Mouse (Mus musculus): ENCODE results near the gene Etnk1.
"Not testable (repeated sequence)": the region's sequence is repeated elsewhere in the genome, so short reads cannot be mapped to it uniquely, and the experiment has no call there.

Gene Etnk1

DNA sequence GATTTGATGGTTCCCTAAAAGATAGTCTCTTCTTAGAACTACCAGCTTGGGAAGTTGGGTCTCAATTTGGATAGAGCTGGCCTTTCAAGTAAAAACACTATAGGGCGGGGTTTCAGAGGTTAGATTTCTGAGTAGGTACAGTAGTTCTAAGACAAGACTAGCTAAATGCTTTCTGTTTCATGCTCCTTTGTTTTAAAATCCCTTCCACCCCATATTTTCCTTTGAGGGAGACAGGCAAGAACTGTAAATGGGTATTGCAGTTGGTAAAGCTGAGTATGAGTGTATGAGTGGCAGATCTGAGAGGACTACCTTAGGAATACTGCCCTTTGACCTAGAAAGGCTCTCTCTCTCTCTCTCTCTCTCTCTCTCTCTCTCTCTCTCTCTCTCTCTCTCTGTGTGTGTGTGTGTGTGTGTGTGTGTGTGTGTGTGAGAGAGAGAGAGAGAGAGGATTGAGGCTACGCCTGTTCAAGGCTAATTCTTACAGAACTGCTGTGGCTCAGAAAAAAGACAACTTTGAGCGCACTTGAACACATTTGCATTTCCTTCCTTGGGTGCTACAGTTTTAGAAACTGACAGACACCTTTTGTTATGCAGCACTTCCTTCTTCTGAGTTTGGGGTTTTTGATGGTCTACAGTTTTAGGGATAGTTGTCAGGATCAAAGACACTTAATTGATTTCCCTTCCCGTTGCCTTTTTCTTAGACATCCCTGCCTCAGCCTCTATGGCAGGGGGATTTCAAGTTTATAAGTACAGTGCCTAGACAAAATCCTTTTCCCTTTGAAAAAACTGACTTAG is 3.3 kb downstream of the Etnk1 start:
- no peak for DNase-seq (ENCODE audit: low spot score in 2 of 2)

DNA sequence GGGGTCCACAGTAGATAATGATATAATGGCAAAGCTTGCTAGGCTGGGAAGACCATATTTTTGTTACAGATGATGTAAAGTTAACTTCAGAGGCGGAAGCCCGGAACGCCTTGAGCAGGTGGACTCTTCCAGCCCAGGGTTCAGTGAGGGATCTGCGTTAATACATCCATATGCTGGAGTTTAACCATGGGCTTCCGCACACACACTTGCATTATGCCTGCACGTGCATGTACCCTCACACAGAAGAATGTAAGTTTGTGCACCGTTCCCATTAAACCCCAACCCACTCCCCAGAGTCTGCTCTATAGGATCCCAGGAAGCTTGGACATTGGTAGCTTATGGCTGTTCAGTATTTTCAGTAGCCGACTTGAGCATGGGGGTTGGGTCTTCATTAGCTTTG is 4.0 kb downstream of the Etnk1 start:
- no peak for DNase-seq (ENCODE audit: low spot score in 2 of 2)

DNA sequence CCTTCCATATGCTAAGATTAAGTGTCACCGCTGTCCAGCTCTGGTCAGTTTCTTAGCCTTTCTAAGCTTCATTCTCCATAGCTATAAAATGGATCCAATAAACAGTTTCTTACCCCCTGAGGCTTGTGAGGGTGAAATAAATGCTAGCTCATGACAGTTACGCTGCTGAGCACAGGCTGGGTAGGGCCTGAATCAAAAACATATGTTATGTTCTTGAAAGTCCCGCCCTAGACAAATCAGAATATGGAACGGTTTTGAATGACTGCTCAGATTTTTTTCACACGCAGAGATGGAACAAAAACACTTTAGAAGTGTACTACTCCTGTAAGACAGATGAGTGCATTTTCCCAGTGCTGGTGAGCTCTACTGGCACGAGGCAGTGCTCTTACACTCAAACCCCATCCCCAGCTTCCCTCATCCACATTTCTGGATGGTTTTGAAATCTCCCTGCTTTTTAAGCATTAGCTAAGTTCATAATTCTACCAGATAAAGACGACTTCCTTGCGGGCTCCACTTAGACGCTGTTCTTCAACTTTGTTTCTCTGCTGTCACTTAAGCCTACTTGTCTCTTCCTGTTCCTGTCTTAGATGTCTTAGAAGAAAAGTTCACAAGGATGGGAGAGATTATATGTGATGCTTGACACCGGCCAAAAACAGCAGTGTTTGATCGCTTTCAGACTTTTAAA is 4.9 kb downstream of the Etnk1 start:
- DNase-seq (ENCODE audit: low spot score in 2 of 2) = no peak

DNA sequence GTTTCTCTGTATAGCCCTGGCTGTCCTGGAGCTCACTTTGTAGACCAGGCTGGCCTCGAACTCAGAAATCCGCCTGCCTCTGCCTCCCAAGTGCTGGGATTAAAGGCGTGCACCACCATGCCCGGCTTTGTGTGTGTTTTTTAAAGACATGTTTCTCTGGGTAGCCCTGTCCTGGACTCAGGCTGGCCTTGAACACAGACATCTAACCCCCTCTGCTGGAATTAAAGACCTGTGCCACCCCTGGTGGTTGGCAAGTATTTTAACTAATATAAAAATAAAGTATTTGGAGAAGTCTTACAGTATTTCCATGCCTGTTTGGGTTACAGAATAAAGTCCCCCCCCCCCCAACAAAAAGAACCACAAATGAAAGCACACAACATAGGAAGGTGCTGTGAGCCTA is 5.7 kb downstream of the Etnk1 start:
- DNase-seq (ENCODE audit: low spot score in 2 of 2) = not testable (repeated sequence)

DNA sequence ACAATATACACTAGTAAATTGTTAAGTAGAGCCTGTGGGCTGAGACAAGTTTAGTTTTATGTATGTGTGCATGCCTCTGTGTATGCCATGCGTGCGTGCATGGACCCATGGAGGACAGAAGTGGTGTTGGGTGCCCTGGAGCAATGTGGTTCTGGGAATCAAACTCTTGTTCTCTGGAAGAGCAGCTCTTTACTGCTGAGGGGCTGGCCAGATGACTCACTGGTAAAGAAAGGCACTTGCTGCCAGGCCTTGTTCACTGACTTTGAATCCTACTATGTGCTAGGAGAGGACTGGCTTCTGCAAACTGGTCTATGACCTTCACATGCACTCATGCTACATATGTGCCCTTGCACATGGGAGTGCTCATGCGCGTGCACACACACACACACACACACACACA is 7.2 kb downstream of the Etnk1 start:
- DNase-seq (ENCODE audit: low spot score in 2 of 2) = no peak

DNA sequence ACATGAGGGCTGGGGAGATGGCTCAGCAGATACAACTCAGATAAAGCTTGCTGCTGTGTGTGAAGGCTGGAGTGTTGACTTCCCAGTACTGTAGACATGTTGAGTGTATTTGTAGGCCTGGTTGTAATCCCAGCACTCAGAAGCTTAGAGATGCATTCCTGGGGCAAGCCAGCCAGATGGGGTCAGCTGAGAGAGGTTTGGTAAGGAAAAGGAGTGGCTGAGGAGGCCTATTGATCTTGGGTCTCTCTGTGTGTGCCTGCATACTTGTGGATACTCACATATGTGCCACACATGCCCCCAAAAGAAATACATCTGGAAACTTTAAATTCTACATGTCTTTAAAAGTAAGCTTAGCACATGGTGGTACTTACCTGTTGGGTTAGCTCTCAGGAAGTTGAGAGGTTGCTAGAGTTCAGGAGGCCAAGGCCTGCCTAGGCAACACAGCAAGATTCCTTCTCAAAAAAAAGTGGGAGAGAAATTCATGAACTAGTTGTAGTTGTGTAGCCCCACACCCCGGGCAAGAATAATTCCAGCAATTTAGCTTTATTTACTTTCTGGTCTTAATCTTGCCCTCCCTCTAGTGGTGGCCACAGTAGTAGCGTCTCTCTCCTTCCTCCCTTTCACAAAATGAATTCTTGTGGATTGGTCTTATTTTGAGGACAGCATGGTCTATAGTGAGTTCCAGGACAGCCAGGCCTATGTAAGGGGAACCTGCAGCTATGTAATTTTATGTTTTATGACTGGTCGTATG is 8.1 kb downstream of the Etnk1 start:
- peak in 1 of 2 experiments; percentile 22 for DNase-seq (ENCODE audit: low spot score in 2 of 2)

DNA sequence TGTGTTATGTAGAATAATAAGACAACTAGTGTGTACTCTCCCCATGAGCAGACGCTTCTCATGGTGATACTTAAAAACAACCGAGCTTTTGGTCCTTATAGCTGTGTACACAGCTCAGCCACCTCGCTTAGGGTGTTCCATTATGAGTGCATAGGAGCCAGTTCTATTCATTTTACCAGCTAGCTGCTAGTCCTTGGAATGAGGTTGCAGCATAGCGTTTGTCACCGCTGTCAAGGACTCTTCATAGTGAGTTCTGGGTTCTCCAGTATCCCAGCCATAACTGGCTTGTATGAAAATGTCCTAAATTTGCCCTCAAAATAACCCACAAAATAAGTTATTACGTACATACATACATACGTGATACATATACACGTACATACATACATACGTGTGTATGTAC is 9.1 kb downstream of the Etnk1 start:
- no peak for DNase-seq (ENCODE audit: low spot score in 2 of 2)

DNA sequence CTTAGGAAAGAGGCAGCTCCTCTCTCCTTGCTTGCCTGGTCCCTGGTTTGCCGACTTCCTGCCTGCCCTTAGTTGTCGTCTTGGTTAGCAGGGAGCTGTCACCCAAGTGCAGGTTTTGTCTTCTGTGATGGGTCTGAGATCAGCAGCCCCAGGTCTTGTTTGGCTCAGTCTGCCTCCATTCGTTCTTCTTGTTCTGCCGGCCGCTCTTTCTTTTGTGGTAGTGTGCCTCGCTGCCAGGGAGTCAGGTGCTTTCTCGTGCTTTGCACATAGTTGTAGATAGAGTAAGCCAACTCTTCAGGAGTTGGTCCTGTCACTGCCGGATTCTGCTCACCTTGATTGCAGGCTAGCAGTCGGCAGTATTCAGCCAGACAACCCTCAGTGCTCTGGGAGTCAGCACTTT is 9.6 kb downstream of the Etnk1 start:
- DNase-seq (ENCODE audit: low spot score in 2 of 2) = no peak

DNA sequence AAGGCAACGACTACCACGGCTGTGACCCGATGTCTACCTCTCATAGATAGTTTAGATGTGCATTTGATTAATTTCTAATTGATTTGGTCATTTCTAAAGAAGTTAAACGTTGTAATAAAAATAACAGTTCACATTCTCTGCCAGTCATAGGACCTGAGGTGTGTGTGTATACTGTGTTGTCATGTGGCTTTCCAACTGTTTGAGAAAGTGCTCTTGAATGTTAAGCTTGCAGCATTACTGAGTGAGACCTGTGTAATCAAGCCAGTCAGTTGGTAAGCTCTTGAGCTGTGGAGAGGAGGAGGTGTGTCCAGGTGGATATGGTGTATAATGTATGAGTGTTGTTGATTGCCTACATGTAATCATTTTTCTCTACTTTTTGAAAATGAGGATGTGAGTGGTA is 12.2 kb downstream of the Etnk1 start:
- no peak for DNase-seq (ENCODE audit: low spot score in 2 of 2)

DNA sequence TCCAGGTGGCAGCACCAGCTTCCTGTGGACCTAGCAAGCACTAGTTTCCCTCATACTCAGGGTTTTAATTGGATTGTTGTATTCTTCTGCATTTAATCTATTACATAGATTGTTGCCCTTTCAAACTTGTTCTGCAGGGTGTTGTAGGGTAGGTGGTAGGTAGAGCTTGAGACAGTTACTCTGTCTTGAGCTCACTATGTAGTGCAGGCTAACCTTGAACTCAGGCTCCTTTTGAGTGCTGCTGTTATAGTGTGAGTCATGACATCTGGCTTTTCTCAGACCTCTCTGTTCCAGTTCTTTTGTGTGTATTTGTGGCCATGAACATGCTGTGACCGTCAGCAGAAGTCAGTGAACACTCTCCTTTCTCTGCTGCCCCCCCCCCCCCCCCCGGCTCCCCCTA is 12.7 kb downstream of the Etnk1 start:
- DNase-seq (ENCODE audit: low spot score in 2 of 2) = no peak

DNA sequence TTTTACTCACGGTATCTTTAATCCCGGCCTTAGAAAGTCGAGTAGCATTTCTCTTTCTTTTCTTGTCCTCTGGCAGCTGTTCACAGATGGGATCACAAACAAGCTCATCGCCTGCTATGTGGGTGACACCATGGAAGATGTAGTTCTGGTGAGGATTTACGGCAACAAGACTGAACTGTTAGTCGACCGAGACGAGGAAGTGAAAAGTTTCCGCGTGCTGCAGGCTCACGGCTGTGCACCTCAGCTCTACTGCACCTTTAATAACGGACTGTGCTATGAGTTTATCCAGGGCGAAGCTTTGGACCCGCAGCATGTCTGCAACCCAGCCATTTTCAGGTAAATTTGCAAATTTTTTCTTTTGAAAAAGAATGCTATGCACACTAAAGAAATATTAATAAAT is 13.5 kb downstream of the Etnk1 start:
- no peak for DNase-seq (ENCODE audit: low spot score in 2 of 2)

DNA sequence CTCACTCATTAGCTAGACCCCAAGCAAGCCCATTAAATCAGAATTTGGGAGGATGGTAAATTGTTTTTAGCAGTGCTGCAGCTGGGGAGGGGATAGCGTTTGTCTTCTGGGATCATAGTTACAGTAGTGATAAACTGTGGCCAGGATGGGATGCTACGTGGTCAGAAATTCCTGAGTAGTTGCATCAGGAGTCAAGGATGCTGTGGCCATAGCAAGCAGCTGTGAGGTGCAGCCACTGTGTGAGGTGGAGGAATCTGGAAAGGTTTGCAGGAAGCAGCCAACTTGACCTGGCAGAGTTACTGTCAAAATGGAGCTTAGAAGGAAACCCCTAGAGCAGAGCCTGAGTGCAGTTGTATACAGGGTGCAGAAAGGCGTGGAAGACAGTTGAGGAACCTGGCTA is 17.1 kb downstream of the Etnk1 start:
- no peak for DNase-seq (ENCODE audit: low spot score in 2 of 2)

DNA sequence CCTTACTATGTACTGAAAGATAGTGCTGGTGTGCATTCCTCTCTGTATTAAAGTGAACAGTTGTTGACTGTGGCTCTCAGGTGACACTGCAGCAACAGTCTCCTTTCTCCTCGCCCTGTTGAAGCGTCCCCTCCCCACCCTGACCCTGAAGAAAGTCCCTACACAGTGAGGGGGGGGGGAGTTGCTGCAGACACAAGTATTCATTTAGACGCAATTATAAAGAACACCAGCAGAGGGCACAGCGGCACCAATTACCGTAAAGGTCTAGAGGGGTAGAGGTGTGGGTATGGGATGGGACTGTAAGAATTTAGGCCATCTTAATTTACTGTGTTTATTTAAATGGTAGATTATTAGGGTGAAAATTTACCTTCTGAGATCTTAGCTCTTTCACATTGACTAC is 17.7 kb downstream of the Etnk1 start:
- DNase-seq (ENCODE audit: low spot score in 2 of 2) = no peak

DNA sequence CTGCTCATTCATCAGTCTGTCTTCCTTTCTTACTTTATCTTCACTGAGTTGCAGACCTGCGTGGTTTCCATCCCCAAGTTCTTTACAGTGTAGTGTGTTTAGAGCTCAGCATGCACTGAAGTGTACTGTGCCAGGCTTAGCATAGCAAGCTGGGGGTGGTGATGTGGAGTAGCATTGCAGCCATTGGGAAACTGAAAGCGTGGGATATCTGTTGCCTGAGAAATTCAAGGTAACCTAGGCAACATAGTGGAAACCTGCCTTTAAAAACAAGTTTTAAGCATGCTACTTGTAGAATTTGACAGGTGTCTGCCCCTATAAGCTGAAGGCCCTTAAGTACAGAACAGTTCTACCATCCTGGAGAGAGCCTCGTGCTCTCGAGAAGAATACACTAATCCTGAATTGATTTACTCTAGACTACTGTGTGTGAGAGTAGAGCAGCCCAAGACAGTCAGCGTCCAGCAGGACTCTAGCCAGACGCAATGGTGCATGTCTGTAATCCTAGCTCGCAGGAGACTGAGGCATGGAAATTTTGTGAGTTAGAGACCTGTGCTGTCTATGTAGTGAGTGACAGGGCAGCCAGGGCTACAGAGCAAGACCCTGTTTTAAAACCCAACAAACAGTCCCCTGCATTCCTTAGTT is 23.9 kb downstream of the Etnk1 start:
- no peak for DNase-seq (ENCODE audit: low spot score in 2 of 2)

DNA sequence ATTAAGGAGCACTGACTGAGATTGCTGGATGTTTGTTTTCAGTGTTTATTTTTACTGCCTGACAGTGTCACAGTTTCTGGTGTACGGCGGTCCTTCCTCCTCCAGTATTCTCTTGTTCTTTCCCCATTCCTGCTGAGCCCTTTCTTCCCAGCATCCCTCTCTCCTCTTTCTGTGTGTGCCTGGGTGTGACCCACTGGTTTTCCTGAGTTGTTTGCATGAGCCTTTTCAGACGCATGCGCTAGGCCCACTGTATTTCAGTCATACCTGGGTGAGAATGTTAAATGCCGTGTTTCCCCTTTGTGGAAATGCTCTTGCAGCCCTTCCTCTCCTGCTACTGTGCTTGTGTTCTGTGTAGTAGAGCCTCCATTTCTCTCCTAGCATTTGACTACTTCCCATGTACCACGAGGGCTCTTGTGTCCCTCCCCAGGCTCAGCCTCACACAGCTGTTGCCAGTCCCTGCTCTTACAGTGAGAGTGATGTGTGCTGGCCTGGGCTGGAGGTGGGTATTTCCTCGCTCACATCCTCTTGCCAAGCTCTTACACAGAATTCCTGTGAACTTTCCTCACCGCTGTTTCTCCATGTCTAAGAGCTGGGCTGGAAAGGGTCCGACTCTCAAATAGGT is 24.6 kb downstream of the Etnk1 start:
- DNase-seq (ENCODE audit: low spot score in 2 of 2) = no peak

DNA sequence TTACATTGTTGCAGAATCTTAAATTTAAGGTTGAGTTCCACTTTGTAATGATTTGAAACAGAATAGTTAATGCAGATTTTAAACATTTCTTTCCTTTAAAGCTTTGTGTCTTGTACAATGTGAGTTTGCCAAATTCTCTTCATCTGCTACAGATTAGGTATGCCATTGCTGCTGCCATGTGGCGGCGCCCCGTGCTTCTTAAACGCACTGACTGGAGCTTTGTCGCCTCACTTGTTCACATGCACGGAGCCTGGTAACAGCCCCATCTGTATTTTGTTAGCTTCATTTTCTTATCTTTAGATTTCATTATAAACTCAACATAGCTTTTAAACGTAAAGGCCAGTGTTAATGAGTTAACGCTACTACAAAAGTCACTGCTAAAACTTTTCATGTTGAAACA is 25.7 kb downstream of the Etnk1 start:
- DNase-seq (ENCODE audit: low spot score in 2 of 2) = no peak

DNA sequence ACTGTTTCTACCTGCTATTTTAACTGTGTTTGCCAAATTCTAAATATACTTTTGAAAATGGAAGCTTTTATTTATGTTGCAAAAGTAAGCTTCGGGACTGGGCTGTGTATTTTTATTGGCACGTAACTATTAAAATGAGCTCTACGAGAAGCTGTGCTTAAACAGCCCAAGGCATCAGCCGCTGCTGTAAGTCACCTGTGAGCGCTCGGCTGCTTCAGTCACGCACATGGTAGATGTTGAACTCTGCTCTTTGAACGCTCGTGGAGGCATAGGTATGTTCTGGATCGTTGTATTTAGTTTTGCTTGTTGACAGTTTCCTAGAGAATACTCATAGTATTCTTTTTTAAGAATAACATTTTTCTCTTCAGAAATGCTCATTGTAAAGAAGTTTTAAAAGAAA is 26.1 kb downstream of the Etnk1 start:
- no peak for DNase-seq (ENCODE audit: low spot score in 2 of 2)

DNA sequence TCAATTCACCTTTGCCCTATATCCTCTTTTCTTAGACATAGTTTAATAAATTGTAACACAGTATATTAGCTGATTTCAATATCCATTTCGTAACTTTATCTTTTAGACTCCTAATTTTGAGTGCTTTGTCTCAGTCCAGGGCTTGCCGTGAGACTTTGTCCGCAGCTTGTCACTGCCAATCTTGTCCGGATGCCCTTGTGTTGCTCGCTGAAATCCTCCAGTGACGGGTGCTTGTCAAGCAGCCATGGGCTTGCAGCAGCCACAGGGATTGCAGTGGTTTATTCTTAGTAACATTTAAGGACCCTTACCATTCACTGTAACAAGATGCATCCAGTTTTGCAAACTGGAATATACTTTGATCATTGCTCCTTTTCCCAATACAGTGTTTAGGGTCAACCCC is 26.6 kb downstream of the Etnk1 start:
- DNase-seq (ENCODE audit: low spot score in 2 of 2) = no peak

DNA sequence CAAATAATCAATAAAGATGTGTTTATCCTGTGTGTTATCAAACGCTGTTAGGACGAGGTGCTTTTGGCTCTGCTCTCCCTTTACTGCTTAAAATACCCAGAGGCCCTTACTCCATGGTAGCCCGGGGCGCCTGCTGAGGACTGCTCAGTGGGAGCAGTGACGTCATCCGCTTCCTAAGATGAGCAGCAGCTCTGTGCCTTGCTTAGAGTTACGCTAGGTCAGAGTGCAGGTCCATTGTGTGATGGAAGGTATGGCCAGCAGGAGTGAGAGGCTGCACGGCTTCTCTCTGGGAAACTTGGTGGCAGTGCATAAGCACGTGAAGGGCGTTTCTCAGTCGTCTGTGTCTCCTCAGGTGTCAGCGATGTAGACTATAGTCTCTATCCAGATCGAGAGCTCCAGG is 30.0 kb downstream of the Etnk1 start:
- DNase-seq (ENCODE audit: low spot score in 2 of 2) = no peak

DNA sequence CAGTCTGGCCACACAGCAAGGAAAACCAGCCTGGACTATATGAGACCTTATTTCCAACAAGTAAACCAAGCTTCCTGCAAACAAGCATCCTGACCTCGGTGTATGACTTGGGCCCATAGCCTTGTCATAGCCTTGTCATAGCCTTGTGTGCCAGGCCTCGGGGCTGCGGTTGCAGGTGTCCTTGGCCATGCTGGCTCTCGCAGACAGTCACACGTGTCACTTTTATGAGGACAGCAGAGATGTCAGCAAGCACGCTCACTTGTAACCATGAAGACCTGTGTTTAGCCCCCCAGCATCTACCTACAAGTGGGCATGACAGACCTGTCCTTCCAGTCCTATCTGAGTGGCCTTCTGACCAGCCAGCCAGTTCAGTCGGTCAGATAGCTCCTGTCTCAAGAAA is 31.4 kb downstream of the Etnk1 start:
- no peak for DNase-seq (ENCODE audit: low spot score in 2 of 2)

DNA sequence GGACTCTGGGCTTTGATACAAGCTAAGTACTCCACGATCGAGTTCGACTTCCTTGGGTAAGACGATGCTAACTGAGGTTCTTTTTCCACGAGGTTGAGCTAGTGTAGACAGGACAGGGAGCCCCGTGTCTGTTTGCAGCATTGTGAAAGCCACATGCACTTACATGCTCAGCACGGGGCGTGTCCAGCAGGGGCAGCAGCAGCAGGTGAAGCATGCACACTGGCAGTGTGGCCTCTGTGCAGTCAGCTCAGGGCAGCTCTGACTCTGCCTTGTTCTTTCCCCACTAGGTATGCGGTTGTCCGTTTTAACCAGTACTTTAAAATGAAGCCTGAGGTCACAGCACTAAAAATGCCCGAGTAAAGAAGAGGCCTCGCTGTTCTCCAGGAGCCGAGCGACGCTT is 36.1 kb downstream of the Etnk1 start:
- no peak for DNase-seq (ENCODE audit: low spot score in 2 of 2)

DNA sequence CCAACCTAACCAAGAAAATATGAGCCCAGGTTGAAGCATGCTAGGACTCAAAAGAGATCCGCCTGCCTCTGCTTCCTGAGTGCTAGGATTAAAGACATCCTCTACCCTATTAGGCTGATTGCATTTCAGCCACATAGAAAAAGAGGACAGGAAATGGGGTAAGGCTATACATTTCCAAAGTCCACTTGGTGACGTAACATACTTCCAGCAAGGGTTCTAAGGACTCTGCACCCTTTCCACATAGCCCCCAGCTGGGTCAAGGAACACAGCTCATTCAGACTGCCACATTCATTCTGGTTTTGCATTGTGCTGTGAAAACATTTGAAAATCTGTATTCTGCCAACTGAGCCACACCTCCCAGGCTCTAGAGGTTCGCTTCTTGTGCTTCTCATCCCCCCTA is 41.9 kb downstream of the Etnk1 start:
- no peak for DNase-seq (ENCODE audit: low spot score in 2 of 2)

Data from spleen, postnatal 14 days (tissue).